10 mouse cellular contexts compared by ENCODE assay signal in the genomic region with DNA sequence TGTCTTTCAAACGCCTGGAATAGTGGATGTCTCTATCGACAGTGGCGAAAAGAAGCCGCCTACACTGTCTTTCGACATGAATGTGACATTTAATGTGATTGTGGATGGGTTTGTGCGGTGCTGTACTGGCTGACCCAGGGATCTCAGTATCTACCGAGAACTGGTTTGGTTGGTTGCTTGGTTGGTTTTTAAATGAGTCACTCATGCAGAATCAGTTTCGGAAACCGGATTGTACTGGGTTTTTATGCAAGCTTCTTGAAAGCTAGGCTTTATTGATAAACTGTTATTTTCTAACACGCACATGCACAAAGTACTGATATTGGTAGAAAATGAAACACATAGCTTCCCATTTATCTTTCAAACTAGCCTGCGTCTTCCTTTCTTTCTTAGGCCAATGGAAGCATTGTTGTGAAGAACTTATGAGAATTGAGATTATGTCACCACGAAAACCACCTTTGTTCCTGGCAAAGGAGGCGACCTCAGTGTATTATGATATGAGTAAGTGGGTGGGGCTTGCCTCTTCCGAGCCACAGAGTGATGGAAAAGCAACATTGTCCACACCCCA.
DNase-seq lines count a peak whose midpoint lies in the region; ATAC-seq lines count a peak whose summit lies in the region.
"Had no signal": no experiment of that assay in that cellular context is flagged by ENCODE, and none has a peak within 500 bp of the region (broad histone marks: within the 10 kb centered on the region; RNA-seq: fewer than 3 reads in every experiment).

No protein-coding gene starts in this region.

- peak; percentile 6 for DNase-seq in kidney, adult 11 months
- DNase-seq in kidney, postnatal 25 days = no peak
- peak; percentile 52 for DNase-seq in Muller cell, postnatal 12 days (ENCODE audit: inconsistent ontology term)
- DNase-seq in gonadal fat pad, adult 2 months (ENCODE audit: low read depth) = peak; percentile 40
- no peak for DNase-seq in embryo, embryonic 10.5 days (ENCODE audit: low spot score)
- DNase-seq in spleen, postnatal 4 days (ENCODE audit: low spot score in 2 of 2) = no peak
- DNase-seq in cerebellum, adult 8-10 months = no peak
- DNase-seq: adrenal gland, postnatal 10 days had no signal

- H3K9me3 ChIP-seq in midbrain, embryonic 13.5 days = no peaks in the 10 kb centered on the region

- no peak overlapping the region for H3K4me3 ChIP-seq in midbrain, embryonic 13.5 days (replicated peaks)

- H3K36me3 ChIP-seq in midbrain, embryonic 13.5 days = peaks cover 14% of the 10 kb centered on the region

- peak overlapping the region; percentile 25 for H3K4me2 ChIP-seq in midbrain, embryonic 13.5 days (replicated peaks)

- peak; percentile 64 for ATAC-seq in midbrain, embryonic 13.5 days

- 0 out of 2 replicates have a peak overlapping the region, but pooled peaks have one; percentile 3 for H3K9ac ChIP-seq in midbrain, embryonic 13.5 days (replicated peaks)
- H3K9ac ChIP-seq: liver, embryonic 14.5 days had no signal

- H3K4me1 ChIP-seq in midbrain, embryonic 13.5 days (replicated peaks) = peaks cover 30% of the 10 kb centered on the region

- H3K27me3 ChIP-seq in midbrain, embryonic 13.5 days = no peaks in the 10 kb centered on the region

- WGBS in midbrain, embryonic 13.5 days = 47% methylated on average over 14 of the region's 14 CpGs

- peak overlapping the region; percentile 52 for H3K27ac ChIP-seq in midbrain, embryonic 13.5 days
- H3K27ac ChIP-seq: liver, embryonic 14.5 days had no signal

Comparison
In these comparisons a context has a peak if more than half of its experiments do, and no peak if none do; other contexts are left out.
1. DNase-seq: peak in kidney, adult 11 months (single experiment), Muller cell, postnatal 12 days (single experiment) and gonadal fat pad, adult 2 months (single experiment); none in kidney, postnatal 25 days (0 of 2), embryo, embryonic 10.5 days (single experiment), spleen, postnatal 4 days (0 of 2) and cerebellum, adult 8-10 months (single experiment).